Mouse (Mus musculus) adrenal gland, postnatal 4 days (tissue): ENCODE data around the gene Epb41l2. TPM values are rescaled to one million over a fixed set of nuclear protein-coding genes. Genes with fewer than 3 reads are reported as not detected.

Experiments
- DNase-seq, 2 experiments: peaks; one replicate each; pipeline ENCODE4 v3.0.0; 2021 to 2022; ENCODE audit warnings: low spot score in 2 of 2, mixed read lengths in 2 of 2
- total RNA-seq, 2 experiments: library from RNA; stranded (reverse); gene quantifications; 2 replicates each; pipeline ENCODE4 v1.2.3; 2021

Gene Epb41l2
- total RNA-seq, 2 experiments from 2014 or later, result 99.1 to 109 TPM

GRCm38 (mm10) chr10:25362235-25362634 lies 2.6 kb downstream of the Epb41l2 start:
- no peak for DNase-seq

GRCm38 (mm10) chr10:25365158-25365557 lies 5.6 kb downstream of the Epb41l2 start:
- DNase-seq, result no peak

GRCm38 (mm10) chr10:25365708-25366107 lies 6.1 kb downstream of the Epb41l2 start:
- no peak for DNase-seq

GRCm38 (mm10) chr10:25366691-25367090 lies 7.1 kb downstream of the Epb41l2 start:
- DNase-seq, result no peak

DNA sequence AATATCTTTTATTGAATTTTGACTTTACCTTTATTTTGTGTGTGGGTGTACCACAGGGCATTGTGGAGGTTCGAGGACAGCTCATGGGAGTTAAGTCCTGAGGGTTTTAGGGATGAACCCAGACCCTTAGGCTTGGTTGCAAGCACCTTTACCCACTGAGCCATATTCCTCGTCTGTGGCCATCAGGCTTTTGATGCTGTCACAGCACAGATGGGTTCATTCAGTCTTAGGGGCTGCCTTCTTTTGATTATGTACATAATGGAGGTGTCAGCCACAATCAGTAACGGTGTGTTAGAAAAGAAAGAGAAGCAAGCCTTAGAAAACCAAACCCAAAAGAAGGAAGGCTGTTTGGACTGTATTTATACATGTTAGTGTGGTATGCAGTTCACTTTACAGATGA lies 9.3 kb downstream of the Epb41l2 start:
- no peak for DNase-seq

- DNase-seq, result no peak
Measured at GRCm38 (mm10) chr10:25369691-25370090, 10.1 kb downstream of the Epb41l2 start.

GRCm38 (mm10) chr10:25371336-25371735 lies 11.7 kb downstream of the Epb41l2 start:
- no peak for DNase-seq

GRCm38 (mm10) chr10:25371915-25372371 lies 12.3 kb downstream of the Epb41l2 start:
- DNase-seq, result no peak

GRCm38 (mm10) chr10:25372510-25373148 lies 13.0 kb downstream of the Epb41l2 start:
- DNase-seq, result no peak

DNA sequence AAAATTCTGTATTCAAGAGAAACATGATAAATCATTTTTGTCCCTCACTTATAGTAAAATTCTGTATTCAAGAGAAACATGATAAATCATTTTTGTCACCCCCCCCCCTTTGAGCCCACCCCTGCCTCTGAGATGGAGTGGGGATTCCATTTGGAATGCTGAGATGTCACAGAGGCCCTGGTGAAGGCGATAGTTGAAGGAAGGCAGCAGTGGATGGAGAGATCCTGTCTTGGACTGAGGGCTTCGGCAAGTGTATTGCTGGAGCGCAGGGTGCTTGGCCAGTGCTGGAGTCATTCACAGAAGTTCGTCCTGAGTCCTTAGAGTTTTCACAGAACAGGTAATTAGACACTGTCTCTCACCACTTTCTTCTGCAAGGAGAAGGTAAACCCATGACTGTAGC lies 15.4 kb downstream of the Epb41l2 start:
- no peak for DNase-seq

GRCm38 (mm10) chr10:25380746-25381481 lies 21.3 kb downstream of the Epb41l2 start:
- DNase-seq, result no peak

- DNase-seq, result no peak
Measured at GRCm38 (mm10) chr10:25381951-25382350, 22.4 kb downstream of the Epb41l2 start.

DNA sequence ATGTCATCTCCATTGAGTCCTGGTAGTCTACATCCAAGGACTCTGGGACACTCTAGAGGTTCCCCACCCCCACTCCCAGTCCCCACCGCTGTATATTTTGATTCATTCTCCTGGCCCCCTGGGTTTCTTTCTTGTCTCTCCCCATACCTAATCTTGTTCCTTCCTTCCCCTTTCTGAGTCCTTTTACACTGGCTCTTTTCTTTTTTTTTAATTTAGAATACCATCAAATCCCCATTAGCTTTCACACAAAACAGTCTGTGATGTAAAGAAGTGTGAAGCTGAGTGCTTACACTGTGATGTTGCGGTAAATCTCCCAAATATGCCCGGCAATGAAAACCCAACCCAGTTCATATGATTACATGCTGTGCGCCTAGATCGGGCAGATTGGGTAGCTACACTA lies 23.6 kb downstream of the Epb41l2 start:
- DNase-seq, result no peak

GRCm38 (mm10) chr10:25384391-25384790 lies 24.8 kb downstream of the Epb41l2 start:
- DNase-seq, result no peak

DNA sequence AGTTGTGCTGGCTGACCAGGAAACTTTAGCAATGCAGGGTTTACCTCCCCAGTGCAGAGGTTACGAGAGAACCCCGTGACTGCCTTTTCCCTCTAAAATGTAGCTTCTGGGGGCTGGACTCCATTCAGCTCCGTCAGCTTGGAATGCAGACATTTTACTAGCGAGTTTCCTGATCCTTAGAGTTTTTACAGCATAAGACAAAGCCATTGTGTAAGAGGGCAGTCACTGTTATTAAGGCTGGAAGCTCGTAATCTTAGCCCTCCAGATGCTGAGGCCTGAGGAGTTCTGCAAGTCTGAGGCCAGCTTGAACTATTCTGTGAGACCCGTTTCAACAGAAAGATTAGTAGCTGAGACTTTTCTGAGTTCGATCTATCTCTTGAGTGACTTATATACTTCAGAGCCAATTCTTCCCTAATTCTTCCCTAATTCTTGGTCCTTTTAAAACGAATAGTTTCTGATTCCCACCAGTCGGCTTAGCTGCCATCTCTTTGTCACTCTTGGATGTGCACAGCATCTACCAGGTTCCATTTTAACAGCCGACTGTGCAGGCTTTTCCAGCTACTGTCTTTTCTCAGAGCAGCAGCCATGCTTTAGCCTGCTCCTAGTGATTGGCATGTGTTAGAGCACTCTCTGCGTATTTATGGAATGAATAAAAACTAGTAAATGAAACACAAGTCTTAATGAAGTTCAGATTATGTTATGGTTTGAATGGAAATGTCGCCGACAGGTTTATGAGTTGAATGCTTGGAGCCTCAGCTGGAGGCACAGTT lies 26.4 kb downstream of the Epb41l2 start:
- no peak for DNase-seq

- no peak for DNase-seq
Measured at GRCm38 (mm10) chr10:25386868-25387267, 27.3 kb downstream of the Epb41l2 start.

DNA sequence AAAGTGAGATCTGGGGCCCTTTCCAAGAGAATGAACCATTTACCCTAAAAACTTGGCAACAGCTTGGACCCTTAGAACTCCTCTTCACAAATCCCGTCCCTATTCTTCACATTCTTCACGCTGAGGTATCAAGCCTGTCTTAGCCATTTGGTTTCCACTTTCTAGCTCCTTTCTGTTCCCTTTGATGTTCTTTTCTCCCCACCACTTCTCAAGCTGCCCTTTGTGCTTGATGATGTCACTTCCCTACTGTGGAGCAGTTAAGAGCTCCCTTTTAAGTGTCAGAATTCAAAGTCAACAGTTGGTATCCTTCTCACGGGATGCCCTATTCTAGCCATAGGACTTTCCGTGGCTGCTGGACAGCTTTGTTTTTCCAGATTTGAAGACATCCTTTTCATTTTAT lies 27.7 kb downstream of the Epb41l2 start:
- no peak for DNase-seq

- no peak for DNase-seq
Measured at GRCm38 (mm10) chr10:25392786-25393185, 33.2 kb downstream of the Epb41l2 start.

- no peak for DNase-seq
Measured at GRCm38 (mm10) chr10:25393721-25394120, 34.1 kb downstream of the Epb41l2 start.

DNA sequence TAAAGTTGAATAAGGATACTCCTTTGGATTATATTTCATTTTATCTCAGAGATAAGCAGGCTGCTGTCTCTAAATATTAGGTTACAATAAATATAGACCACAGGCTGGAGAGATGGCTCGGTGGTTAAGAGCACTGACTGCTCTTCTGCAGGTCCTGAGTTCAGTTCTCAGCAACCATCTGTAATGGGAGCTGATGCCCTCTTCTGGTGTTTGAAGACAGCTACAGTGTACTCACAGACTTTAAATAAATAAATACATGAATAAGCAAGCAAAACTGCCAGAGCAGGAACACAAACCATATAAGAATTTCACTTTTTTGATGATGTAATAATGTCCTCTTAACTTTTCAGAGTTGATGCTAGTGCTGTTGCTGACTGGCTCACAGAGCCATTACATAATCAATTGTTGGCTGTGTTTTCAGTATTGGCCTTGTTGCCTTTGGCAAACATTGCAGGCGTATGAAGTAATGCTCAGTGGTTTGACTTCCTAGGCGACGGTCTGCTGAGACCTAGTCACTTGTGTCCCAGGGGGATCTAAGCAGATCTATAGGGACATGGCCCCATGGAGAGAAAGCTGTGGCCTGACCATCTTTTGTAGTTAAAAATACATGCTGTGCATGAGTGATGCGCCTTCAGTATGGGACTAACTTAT lies 35.8 kb downstream of the Epb41l2 start:
- DNase-seq, result no peak

DNA sequence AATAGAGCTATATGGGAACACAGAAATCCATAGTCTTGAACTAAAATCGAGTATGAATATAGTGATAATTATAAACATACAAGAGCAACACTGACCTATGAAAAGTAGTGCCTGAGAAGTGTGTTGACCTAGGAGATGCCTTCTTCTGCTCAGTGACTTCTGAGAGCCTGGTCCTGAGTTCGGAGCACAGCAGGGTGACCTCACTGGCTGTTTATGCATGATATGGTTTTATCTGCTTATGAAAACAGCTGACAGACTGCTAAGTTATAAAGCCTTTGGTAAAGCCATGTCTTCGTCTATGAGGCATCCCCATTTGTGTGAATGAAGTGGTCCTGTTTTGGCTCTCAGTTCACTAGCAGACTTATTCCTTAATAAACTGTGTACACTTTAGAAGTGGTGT lies 37.3 kb downstream of the Epb41l2 start:
- no peak for DNase-seq
